Mouse (Mus musculus): ENCODE results near the gene Gucy1b2.

DNA sequence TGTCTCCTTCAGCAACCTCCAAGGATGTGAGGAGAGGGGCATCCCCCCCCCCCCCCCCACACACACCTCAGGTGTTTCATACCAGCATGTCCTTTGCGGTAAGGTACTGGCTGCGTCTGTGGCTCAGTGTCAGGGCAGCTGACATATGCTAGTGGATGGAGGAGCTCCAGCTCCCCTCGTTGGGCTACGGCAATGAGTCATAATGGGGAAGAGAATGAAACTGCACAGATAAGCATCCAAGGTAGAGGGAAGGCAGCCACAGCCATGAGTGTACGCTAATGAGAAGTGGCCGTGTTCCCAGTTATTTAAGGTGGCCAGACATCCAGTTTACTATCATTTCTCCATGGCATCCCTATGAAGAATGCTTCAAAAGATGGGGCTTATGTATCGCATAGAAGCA, 32.2 kb upstream of the Gucy1b2 start:
- no peak for TF ChIP-seq CTCF (IDR thresholded peaks at IDR 0.05)
- TF ChIP-seq POLR2A (IDR thresholded peaks at IDR 0.05; ENCODE audit: insufficient read depth, low read depth, low read length), result no peak
